ENCODE assay signal across 27 mouse cellular contexts in the genomic region with DNA sequence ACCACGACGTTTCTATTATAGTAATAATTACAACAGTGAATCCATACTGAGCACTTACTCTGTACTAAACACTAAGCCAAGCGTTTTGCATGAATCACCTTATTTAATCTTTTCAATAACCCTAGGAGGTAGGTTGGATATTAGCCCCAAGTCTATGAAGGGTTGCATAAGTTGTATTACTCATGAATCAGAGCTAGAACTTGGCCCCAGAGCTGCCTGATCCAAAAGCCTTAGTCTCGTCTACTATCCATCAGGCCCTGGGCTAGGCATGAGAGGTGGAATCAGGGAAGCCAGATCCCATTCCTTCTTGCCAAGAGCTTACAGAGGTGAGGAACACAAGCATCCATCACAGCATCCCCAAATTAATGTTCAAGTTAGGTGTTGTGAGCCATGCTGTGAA. TPM values are rescaled to one million over a fixed set of nuclear protein-coding genes. Genes with fewer than 3 reads are reported as not detected.
"Had no signal": no experiment of that assay in that cellular context is flagged by ENCODE, and none has a peak within 500 bp of the region (broad histone marks: within the 10 kb centered on the region; RNA-seq: fewer than 3 reads in every experiment).

No protein-coding gene starts in this region.

- H3K27ac ChIP-seq: gastrocnemius, adult 2 months; heart, adult 2 months; heart, embryonic 10.5 days; hindbrain, embryonic 10.5 days; hindbrain, embryonic 12.5 days; hindbrain, embryonic 14.5 days; intestine, embryonic 15.5 days; layer of hippocampus, adult 2 months; left cerebral cortex, adult 2 months; limb, embryonic 10.5 days; limb, embryonic 12.5 days; liver, embryonic 12.5 days; liver, embryonic 14.5 days had no signal

- DNase-seq: gastrocnemius, adult 2 months; gastrocnemius, postnatal 10 days; gastrocnemius, postnatal 25 days; heart, adult 2 months; heart, postnatal 10 days; heart, postnatal 4 days; kidney, adult 18-20 months; kidney, adult 8-10 months; kidney, postnatal 10 days; kidney, postnatal 25 days; kidney, postnatal 4 days had no signal

- H3K4me3 ChIP-seq: gastrocnemius, adult 2 months; heart, adult 2 months; heart, embryonic 10.5 days; heart, embryonic 12.5 days; hindbrain, embryonic 10.5 days; hindbrain, embryonic 12.5 days; intestine, embryonic 15.5 days; layer of hippocampus, adult 2 months; left cerebral cortex, adult 2 months; limb, embryonic 10.5 days; limb, embryonic 12.5 days; liver, embryonic 12.5 days had no signal

- H3K36me3 ChIP-seq: heart, embryonic 10.5 days; heart, embryonic 12.5 days; hindbrain, embryonic 10.5 days; hindbrain, embryonic 12.5 days; intestine, embryonic 15.5 days; limb, embryonic 10.5 days; limb, embryonic 12.5 days; liver, embryonic 12.5 days had no signal

- H3K4me1 ChIP-seq: heart, embryonic 10.5 days; heart, embryonic 12.5 days; hindbrain, embryonic 10.5 days; hindbrain, embryonic 12.5 days; intestine, embryonic 15.5 days; liver, embryonic 12.5 days had no signal

- H3K27me3 ChIP-seq: hindbrain, embryonic 12.5 days; intestine, embryonic 15.5 days; limb, embryonic 12.5 days; liver, embryonic 12.5 days had no signal

- H3K9me3 ChIP-seq: heart, embryonic 10.5 days; heart, embryonic 12.5 days; hindbrain, embryonic 10.5 days; hindbrain, embryonic 12.5 days; intestine, embryonic 15.5 days; limb, embryonic 10.5 days; limb, embryonic 12.5 days; liver, embryonic 12.5 days had no signal

RNA-seq across cellular contexts. Expression of a gene that starts 30.2 kb away (rescaled TPM):
- polyA plus RNA-seq: heart, adult 2 months; heart, embryonic 12.5 days; heart, embryonic 14.5 days; hindbrain, embryonic 12.5 days; intestine, embryonic 15.5 days; limb, embryonic 10.5 days; liver, adult 2 months had no signal

RNA-seq across cellular contexts. Expression of a gene that starts 40.6 kb away (rescaled TPM):
- polyA plus RNA-seq: heart, adult 2 months; inflammation-experienced regulatory T-cells, adult 6 months; liver, adult 2 months; liver, embryonic 16.5 days had no signal
